Mouse (Mus musculus): ENCODE data around the gene Nlrp6. TPM values are rescaled to one million over a fixed set of nuclear protein-coding genes. Genes with fewer than 3 reads are reported as not detected.

Nlrp6 gene
- polyA plus RNA-seq, 2 experiments: 2.6 to 6.3 TPM

- Histone ChIP-seq H3K4me1 (replicated peaks; ENCODE audit: control insufficient read depth in 2 of 2, insufficient read depth in 2 of 2, low read length in 1 of 2) (peaks cover 3 to 16% of the 10 kb centered on the region in 2 experiments; a peak in 3 of 4 replicates), H3K27ac (peak within 1 kb of the TSS; percentile 22), H3K36me3 (replicated peaks; ENCODE audit: control insufficient read depth, insufficient read depth, low read depth) (no peaks in the 10 kb centered on the region), H3K4me3 (ENCODE audit: insufficient read depth in 1 of 2, low read depth in 2 of 2, low read length in 2 of 2) (peak within 1 kb of the TSS; percentile 51 to 86), H3K27me3 (ENCODE audit: control insufficient read depth, insufficient read depth, low read length) (no peaks in the 10 kb centered on the region), H3K9me3 (ENCODE audit: control insufficient read depth, low read length) (no peaks in the 10 kb centered on the region), H3K9ac (replicated peaks) (no peak within 1 kb of the TSS; the same call in none of the 2 replicates), H3K4me2 (ENCODE audit: low read depth) (peak within 1 kb of the TSS; percentile 63)
- DNase-seq (ENCODE audit: low read depth in 3 of 3, low spot score in 3 of 3): peak; percentile 44 to 50 (median 48)
- TF ChIP-seq EP300 (IDR thresholded peaks at IDR 0.05; ENCODE audit: low read depth) (no peak), CTCF (IDR thresholded peaks at IDR 0.05; ENCODE audit: low read depth) (no peak)
- 15% methylated on average over 11 of the region's 11 CpGs for WGBS (ENCODE audit: insufficient replicate concordance)
- ATAC-seq (ENCODE audit: insufficient read depth): peak; percentile 71
These were observed 35.3 kb downstream of the Nlrp6 start, which contains the start of the genes Gm45717 and Ifitm2 for GRCm38 (mm10) chr7:140955758-140956555. Gene Gm45717 (minus strand): TSS chr7:140955937. Gene Ifitm2 (minus strand): TSS chr7:140955987.

- Histone ChIP-seq H3K4me3 (ENCODE audit: insufficient read depth in 1 of 2, low read depth in 2 of 2, low read length in 2 of 2) (no peak overlapping the region), H3K36me3 (replicated peaks; ENCODE audit: control insufficient read depth, insufficient read depth, low read depth) (no peaks in the 10 kb centered on the region), H3K27ac (peak overlapping the region; percentile 22; the same call in 1 of the 2 replicates), H3K4me1 (replicated peaks; ENCODE audit: control insufficient read depth in 2 of 2, insufficient read depth in 2 of 2, low read length in 1 of 2) (peaks cover 3 to 16% of the 10 kb centered on the region in 2 experiments; a peak in 3 of 4 replicates), H3K9ac (replicated peaks) (no peak overlapping the region), H3K9me3 (ENCODE audit: control insufficient read depth, low read length) (no peaks in the 10 kb centered on the region), H3K27me3 (ENCODE audit: control insufficient read depth, insufficient read depth, low read length) (no peaks in the 10 kb centered on the region), H3K4me2 (ENCODE audit: low read depth) (no peak overlapping the region)
- ATAC-seq (ENCODE audit: insufficient read depth): no peak
- TF ChIP-seq CTCF (IDR thresholded peaks at IDR 0.05; ENCODE audit: low read depth) (no peak), EP300 (IDR thresholded peaks at IDR 0.05; ENCODE audit: low read depth) (no peak)
- 53% methylated on average over 6 of the region's 6 CpGs for WGBS (ENCODE audit: insufficient replicate concordance)
- no peak for DNase-seq (ENCODE audit: low read depth in 3 of 3, low spot score in 3 of 3)
These were observed 35.8 kb downstream of the Nlrp6 start for GRCm38 (mm10) chr7:140956556-140956869.

GRCm38 (mm10) chr7:140959181-140959901 is 38.6 kb downstream of the Nlrp6 start:
- 8% methylated on average over 9 of the region's 9 CpGs for WGBS (ENCODE audit: insufficient replicate concordance)
- DNase-seq (ENCODE audit: low read depth in 3 of 3, low spot score in 3 of 3) (no peak), ATAC-seq (ENCODE audit: insufficient read depth) (no peak)
- Histone ChIP-seq H3K36me3 (replicated peaks; ENCODE audit: control insufficient read depth, insufficient read depth, low read depth) (no peaks in the 10 kb centered on the region), H3K9me3 (ENCODE audit: control insufficient read depth, low read length) (no peaks in the 10 kb centered on the region), H3K27me3 (ENCODE audit: control insufficient read depth, insufficient read depth, low read length) (no peaks in the 10 kb centered on the region), H3K4me3 (ENCODE audit: insufficient read depth in 1 of 2, low read depth in 2 of 2, low read length in 2 of 2) (no peak overlapping the region), H3K4me2 (ENCODE audit: low read depth) (no peak overlapping the region), H3K4me1 (replicated peaks; ENCODE audit: control insufficient read depth in 2 of 2, insufficient read depth in 2 of 2, low read length in 1 of 2) (peaks cover 3 to 11% of the 10 kb centered on the region in 2 experiments; a peak in 3 of 4 replicates), H3K27ac (no peak overlapping the region), H3K9ac (replicated peaks) (no peak overlapping the region)
- TF ChIP-seq CTCF (IDR thresholded peaks at IDR 0.05; ENCODE audit: low read depth): 0 out of 2 replicates have a peak, but pooled peaks have one; percentile 28
- no peak for TF ChIP-seq EP300 (IDR thresholded peaks at IDR 0.05; ENCODE audit: low read depth)

- 40% methylated on average over 5 of the region's 5 CpGs for WGBS (ENCODE audit: insufficient replicate concordance)
- no peaks in the 10 kb centered on the region for H3K27me3 ChIP-seq (ENCODE audit: control insufficient read depth, insufficient read depth, low read length)
- H3K9me3 ChIP-seq (ENCODE audit: control insufficient read depth, low read length): no peaks in the 10 kb centered on the region
- no peak overlapping the region for H3K4me3 ChIP-seq (ENCODE audit: insufficient read depth in 1 of 2, low read depth in 2 of 2, low read length in 2 of 2)
- no peak for TF ChIP-seq CTCF (IDR thresholded peaks at IDR 0.05; ENCODE audit: low read depth)
- no peak for TF ChIP-seq EP300 (IDR thresholded peaks at IDR 0.05; ENCODE audit: low read depth)
- no peak overlapping the region for H3K4me2 ChIP-seq (ENCODE audit: low read depth)
- H3K4me1 ChIP-seq (replicated peaks; ENCODE audit: control insufficient read depth in 2 of 2, insufficient read depth in 2 of 2, low read length in 1 of 2): peaks cover 3 to 11% of the 10 kb centered on the region in 2 experiments; a peak in 3 of 4 replicates
- no peaks in the 10 kb centered on the region for H3K36me3 ChIP-seq (replicated peaks; ENCODE audit: control insufficient read depth, insufficient read depth, low read depth)
- no peak overlapping the region for H3K9ac ChIP-seq (replicated peaks)
- no peak for DNase-seq (ENCODE audit: low read depth in 3 of 3, low spot score in 3 of 3)
- ATAC-seq (ENCODE audit: insufficient read depth): no peak
- no peak overlapping the region for H3K27ac ChIP-seq
These were observed 39.3 kb downstream of the Nlrp6 start for GRCm38 (mm10) chr7:140960026-140960425.

- DNase-seq (ENCODE audit: low read depth in 3 of 3, low spot score in 3 of 3) (no peak), ATAC-seq (ENCODE audit: insufficient read depth) (no peak)
- no peaks in the 10 kb centered on the region for H3K9me3 ChIP-seq (ENCODE audit: control insufficient read depth, low read length)
- H3K9ac ChIP-seq (replicated peaks): no peak overlapping the region
- no peaks in the 10 kb centered on the region for H3K36me3 ChIP-seq (replicated peaks; ENCODE audit: control insufficient read depth, insufficient read depth, low read depth)
- TF ChIP-seq CTCF (IDR thresholded peaks at IDR 0.05; ENCODE audit: low read depth) (no peak), EP300 (IDR thresholded peaks at IDR 0.05; ENCODE audit: low read depth) (no peak)
- H3K4me2 ChIP-seq (ENCODE audit: low read depth): no peak overlapping the region
- H3K27me3 ChIP-seq (ENCODE audit: control insufficient read depth, insufficient read depth, low read length): no peaks in the 10 kb centered on the region
- 55% methylated on average over 2 of the region's 2 CpGs for WGBS (ENCODE audit: insufficient replicate concordance)
- no peak overlapping the region for H3K4me3 ChIP-seq (ENCODE audit: insufficient read depth in 1 of 2, low read depth in 2 of 2, low read length in 2 of 2)
- H3K27ac ChIP-seq: no peak overlapping the region
- H3K4me1 ChIP-seq (replicated peaks; ENCODE audit: control insufficient read depth in 2 of 2, insufficient read depth in 2 of 2, low read length in 1 of 2): peaks cover 0 to 6% of the 10 kb centered on the region in 2 experiments; a peak in 2 of 4 replicates
These were observed 40.7 kb downstream of the Nlrp6 start for GRCm38 (mm10) chr7:140961416-140961815.

Data from liver, embryonic 14.5 days (tissue).